Mouse (Mus musculus) neural tube, embryonic 12.5 days (tissue): Measurements from ENCODE around the gene Nfib. TPM values are rescaled to one million over a fixed set of nuclear protein-coding genes. Genes with fewer than 3 reads are reported as not detected.

ENCODE experiments used
- ATAC-seq: fragments of 200-750 bp; cut with Nextera tagmentation; 2 replicates; pipeline ENCODE4 v1.8.0; 2017; ENCODE audit warnings: low read depth, mild to moderate bottlenecking, moderate TSS enrichment, moderate library complexity; ENCODE audit not compliant: low FRiP score
- H3K27ac ChIP-seq: fragments of 300-500 bp; sonication (generic); 2 replicates; pipeline ENCODE4 v1.5.1; 2016
- H3K27me3 ChIP-seq: fragments of 300-500 bp; sonication (generic); replicated peaks from 2 replicates; pipeline ENCODE4 v1.6.1; 2016; ENCODE audit warnings: mild to moderate bottlenecking
- H3K36me3 ChIP-seq: fragments of 300-500 bp; sonication (generic); 2 replicates; pipeline ENCODE4 v1.6.1; 2016; ENCODE audit warnings: mild to moderate bottlenecking
- H3K4me1 ChIP-seq: fragments of 300-500 bp; sonication (generic); 2 replicates; pipeline ENCODE4 v1.6.1; 2016
- H3K4me2 ChIP-seq: fragments of 300-500 bp; sonication (generic); replicated peaks from 2 replicates; pipeline ENCODE4 v1.6.1; 2016; ENCODE audit warnings: mild to moderate bottlenecking
- H3K4me3 ChIP-seq: fragments of 300-500 bp; sonication (generic); 2 replicates; pipeline ENCODE4 v1.5.1; 2016
- H3K9ac ChIP-seq: fragments of 300-500 bp; sonication (generic); 2 replicates; pipeline ENCODE4 v1.6.1; 2016; ENCODE audit warnings: mild to moderate bottlenecking
- H3K9me3 ChIP-seq: fragments of 300-500 bp; sonication (generic); 2 replicates; pipeline ENCODE4 v1.6.1; 2016; ENCODE audit warnings: mild to moderate bottlenecking
- WGBS: fragments of 180-500 bp; shearing (Covaris S2); methylation state at CpG from one replicate; pipeline ENCODE4 v1.1.7; 2016; 5-methylcytosine and 5-hydroxymethylcytosine counted together
- polyA plus RNA-seq: library from polyadenylated mRNA; unstranded; fragments of >200 nt; fragmentation: Nextera tagmentation; extraction: Ambion mirVana; gene quantifications from 2 replicates; pipeline ENCODE4 v1.2.1, GENCODE M21; 2016

Gene Nfib
- polyA plus RNA-seq, 1 experiment from 2014 or later, result 51.0 TPM

- no peak for ATAC-seq
- Histone ChIP-seq H3K36me3 (no peaks in the 10 kb centered on the region), H3K27me3 (peaks cover 23% of the 10 kb centered on the region), H3K4me3 (no peak overlapping the region), H3K4me2 (peak overlapping the region; percentile 37), H3K27ac (peak overlapping the region; percentile 51), H3K9me3 (no peaks in the 10 kb centered on the region), H3K4me1 (peaks cover 30% of the 10 kb centered on the region), H3K9ac (peak overlapping the region; percentile 26; the same call in 1 of the 2 replicates)
- WGBS, result 45% methylated on average over 5 of the region's 5 CpGs
Measured at GRCm38 (mm10) chr4:82531977-82532376, 173.6 kb downstream of the Nfib start.

- no peak for ATAC-seq
- peaks cover 22% of the 10 kb centered on the region for H3K4me1 ChIP-seq
- H3K4me3 ChIP-seq, result no peak overlapping the region
- 60% methylated on average over 3 of the region's 3 CpGs for WGBS
- no peak overlapping the region for H3K9ac ChIP-seq
- no peak overlapping the region for H3K4me2 ChIP-seq
- no peaks in the 10 kb centered on the region for H3K36me3 ChIP-seq
- H3K27me3 ChIP-seq, result peaks cover 13% of the 10 kb centered on the region
- no peaks in the 10 kb centered on the region for H3K9me3 ChIP-seq
- no peak overlapping the region for H3K27ac ChIP-seq
Measured at GRCm38 (mm10) chr4:82530875-82531353, 174.6 kb downstream of the Nfib start.

- Histone ChIP-seq H3K27me3 (no peaks in the 10 kb centered on the region), H3K4me3 (no peak overlapping the region), H3K4me2 (no peak overlapping the region), H3K27ac (no peak overlapping the region), H3K9ac (no peak overlapping the region), H3K36me3 (no peaks in the 10 kb centered on the region), H3K4me1 (peaks cover 22% of the 10 kb centered on the region), H3K9me3 (no peaks in the 10 kb centered on the region)
- no peak for ATAC-seq
- WGBS, result 76% methylated on average over 2 of the region's 2 CpGs
Measured at GRCm38 (mm10) chr4:82528978-82529377, 176.6 kb downstream of the Nfib start.

GRCm38 (mm10) chr4:82519935-82520334 is 185.6 kb downstream of the Nfib start:
- no peaks in the 10 kb centered on the region for H3K4me1 ChIP-seq
- H3K4me2 ChIP-seq, result no peak overlapping the region
- H3K36me3 ChIP-seq, result no peaks in the 10 kb centered on the region
- H3K27me3 ChIP-seq, result no peaks in the 10 kb centered on the region
- no peak overlapping the region for H3K27ac ChIP-seq
- ATAC-seq, result no peak
- no peak overlapping the region for H3K4me3 ChIP-seq
- no peaks in the 10 kb centered on the region for H3K9me3 ChIP-seq
- no peak overlapping the region for H3K9ac ChIP-seq
- WGBS, result 85% methylated on average over 4 of the region's 4 CpGs

GRCm38 (mm10) chr4:82518132-82518531 is 187.4 kb downstream of the Nfib start:
- Histone ChIP-seq H3K27me3 (no peaks in the 10 kb centered on the region), H3K4me1 (peaks cover 4% of the 10 kb centered on the region; the same call in 1 of the 2 replicates), H3K27ac (no peak overlapping the region), H3K9me3 (no peaks in the 10 kb centered on the region), H3K4me3 (no peak overlapping the region), H3K36me3 (no peaks in the 10 kb centered on the region), H3K4me2 (no peak overlapping the region), H3K9ac (no peak overlapping the region)
- 92% methylated on average over 1 of the region's 1 CpGs for WGBS
- no peak for ATAC-seq

GRCm38 (mm10) chr4:82517311-82517710 is 188.2 kb downstream of the Nfib start:
- peaks cover 4% of the 10 kb centered on the region; the same call in 1 of the 2 replicates for H3K4me1 ChIP-seq
- no peak for ATAC-seq
- H3K9me3 ChIP-seq, result no peaks in the 10 kb centered on the region
- no peaks in the 10 kb centered on the region for H3K27me3 ChIP-seq
- no peak overlapping the region for H3K4me3 ChIP-seq
- 75% methylated on average over 7 of the region's 7 CpGs for WGBS
- no peak overlapping the region for H3K9ac ChIP-seq
- no peaks in the 10 kb centered on the region for H3K36me3 ChIP-seq
- H3K4me2 ChIP-seq, result no peak overlapping the region
- H3K27ac ChIP-seq, result no peak overlapping the region

GRCm38 (mm10) chr4:82516211-82516795 is 189.2 kb downstream of the Nfib start:
- ATAC-seq, result no peak
- peaks cover 10% of the 10 kb centered on the region for H3K4me1 ChIP-seq
- no peak overlapping the region for H3K4me3 ChIP-seq
- H3K9ac ChIP-seq, result no peak overlapping the region
- no peaks in the 10 kb centered on the region for H3K9me3 ChIP-seq
- no peaks in the 10 kb centered on the region for H3K27me3 ChIP-seq
- H3K27ac ChIP-seq, result no peak overlapping the region
- H3K36me3 ChIP-seq, result no peaks in the 10 kb centered on the region
- 83% methylated on average over 6 of the region's 6 CpGs for WGBS
- no peak overlapping the region for H3K4me2 ChIP-seq

GRCm38 (mm10) chr4:82514921-82515320 is 190.6 kb downstream of the Nfib start:
- 94% methylated on average over 8 of the region's 8 CpGs for WGBS
- H3K4me1 ChIP-seq, result peaks cover 17% of the 10 kb centered on the region
- no peak overlapping the region for H3K9ac ChIP-seq
- H3K4me2 ChIP-seq, result no peak overlapping the region
- no peak overlapping the region for H3K27ac ChIP-seq
- H3K27me3 ChIP-seq, result no peaks in the 10 kb centered on the region
- no peak overlapping the region for H3K4me3 ChIP-seq
- H3K9me3 ChIP-seq, result no peaks in the 10 kb centered on the region
- no peaks in the 10 kb centered on the region for H3K36me3 ChIP-seq
- ATAC-seq, result no peak

GRCm38 (mm10) chr4:82514373-82514772 is 191.2 kb downstream of the Nfib start:
- no peak for ATAC-seq
- H3K36me3 ChIP-seq, result no peaks in the 10 kb centered on the region
- H3K27ac ChIP-seq, result no peak overlapping the region
- no peaks in the 10 kb centered on the region for H3K9me3 ChIP-seq
- H3K4me2 ChIP-seq, result peak overlapping the region; percentile 22; the same call in 1 of the 2 replicates
- H3K4me1 ChIP-seq, result peaks cover 21% of the 10 kb centered on the region
- H3K9ac ChIP-seq, result no peak overlapping the region
- WGBS, result 32% methylated on average over 1 of the region's 1 CpGs
- no peaks in the 10 kb centered on the region for H3K27me3 ChIP-seq
- H3K4me3 ChIP-seq, result no peak overlapping the region

- Histone ChIP-seq H3K9me3 (no peaks in the 10 kb centered on the region), H3K36me3 (no peaks in the 10 kb centered on the region), H3K4me1 (peaks cover 22% of the 10 kb centered on the region), H3K27me3 (no peaks in the 10 kb centered on the region), H3K9ac (peak overlapping the region; percentile 70), H3K27ac (peak overlapping the region; percentile 75; the same call in 1 of the 2 replicates), H3K4me2 (peak overlapping the region; percentile 92), H3K4me3 (peak overlapping the region; percentile 43)
- WGBS, result 1% methylated on average over 14 of the region's 14 CpGs
- ATAC-seq, result no peak
Measured at GRCm38 (mm10) chr4:82513426-82513750, 192.2 kb downstream of the Nfib start.

- H3K27ac ChIP-seq, result peak overlapping the region; percentile 75
- peak; percentile 96 for ATAC-seq
- peak overlapping the region; percentile 43 for H3K4me3 ChIP-seq
- H3K27me3 ChIP-seq, result no peaks in the 10 kb centered on the region
- peak overlapping the region; percentile 70 for H3K9ac ChIP-seq
- H3K36me3 ChIP-seq, result no peaks in the 10 kb centered on the region
- H3K4me1 ChIP-seq, result peaks cover 28% of the 10 kb centered on the region
- H3K4me2 ChIP-seq, result peak overlapping the region; percentile 92
- H3K9me3 ChIP-seq, result no peaks in the 10 kb centered on the region
- 1% methylated on average over 56 of the region's 63 CpGs for WGBS
Measured at GRCm38 (mm10) chr4:82512743-82513425, 192.7 kb downstream of the Nfib start.

- WGBS, result 1% methylated on average over 13 of the region's 13 CpGs
- Histone ChIP-seq H3K36me3 (no peaks in the 10 kb centered on the region), H3K4me3 (peak overlapping the region; percentile 43), H3K4me1 (peaks cover 32% of the 10 kb centered on the region), H3K9me3 (no peaks in the 10 kb centered on the region), H3K4me2 (peak overlapping the region; percentile 92), H3K27ac (peak overlapping the region; percentile 75; the same call in 1 of the 2 replicates), H3K27me3 (no peaks in the 10 kb centered on the region), H3K9ac (peak overlapping the region; percentile 70)
- ATAC-seq, result no peak
Measured at GRCm38 (mm10) chr4:82512335-82512734, 193.2 kb downstream of the Nfib start.
